Mouse (Mus musculus): Measurements from ENCODE around the gene Acss1.

Acss1 gene

DNA sequence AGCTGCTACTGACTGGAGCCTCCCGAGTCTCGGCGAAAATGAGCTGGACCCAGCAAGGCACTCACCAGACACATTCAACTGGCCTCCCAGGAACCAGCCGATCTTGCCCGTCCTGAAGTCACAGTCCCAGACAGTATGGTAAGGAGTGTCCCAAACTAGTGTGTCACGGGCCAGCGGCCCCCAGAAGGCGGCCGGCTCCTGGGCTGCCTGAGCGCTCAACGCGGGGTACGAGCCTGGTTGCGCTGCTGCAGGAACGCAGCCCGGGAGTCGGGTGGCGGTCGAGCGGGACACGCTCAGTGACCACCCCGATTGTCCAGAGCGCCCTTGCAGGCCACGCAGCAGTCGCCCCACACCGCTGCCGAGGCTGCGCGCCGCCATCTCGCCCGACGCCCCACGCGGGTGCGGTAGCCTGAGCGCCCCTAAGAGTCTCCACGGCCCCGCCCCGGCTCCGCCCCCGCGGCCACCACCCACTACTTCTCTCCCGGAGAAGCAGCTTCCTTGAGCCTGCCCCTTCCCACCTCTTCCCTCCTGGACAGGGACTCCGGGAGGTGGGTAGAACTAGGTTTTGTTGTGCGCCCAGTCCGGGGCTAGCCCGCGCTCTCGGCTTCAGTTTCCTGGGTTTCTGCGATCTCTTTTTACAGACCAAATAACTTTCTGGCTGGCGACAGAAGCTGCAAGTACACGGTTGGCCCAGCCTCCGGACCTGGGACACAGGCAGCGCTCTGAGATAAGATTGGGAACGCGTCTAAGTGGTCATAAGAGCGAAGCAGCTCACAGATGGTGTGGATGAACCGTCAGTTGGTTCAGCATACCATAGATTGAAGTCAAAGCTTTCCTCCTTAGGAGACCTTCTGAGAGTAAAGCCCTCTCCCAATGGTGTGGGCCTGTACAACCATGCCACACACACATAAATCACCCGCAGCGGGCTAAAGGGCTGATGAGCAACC is at the start of gene Acss1:
Acss1 (minus strand) TSS at position 681 of the 947 bp plus-strand sequence.
- DNase-seq (ENCODE audit: inconsistent ontology term), result peak; percentile 66

DNA sequence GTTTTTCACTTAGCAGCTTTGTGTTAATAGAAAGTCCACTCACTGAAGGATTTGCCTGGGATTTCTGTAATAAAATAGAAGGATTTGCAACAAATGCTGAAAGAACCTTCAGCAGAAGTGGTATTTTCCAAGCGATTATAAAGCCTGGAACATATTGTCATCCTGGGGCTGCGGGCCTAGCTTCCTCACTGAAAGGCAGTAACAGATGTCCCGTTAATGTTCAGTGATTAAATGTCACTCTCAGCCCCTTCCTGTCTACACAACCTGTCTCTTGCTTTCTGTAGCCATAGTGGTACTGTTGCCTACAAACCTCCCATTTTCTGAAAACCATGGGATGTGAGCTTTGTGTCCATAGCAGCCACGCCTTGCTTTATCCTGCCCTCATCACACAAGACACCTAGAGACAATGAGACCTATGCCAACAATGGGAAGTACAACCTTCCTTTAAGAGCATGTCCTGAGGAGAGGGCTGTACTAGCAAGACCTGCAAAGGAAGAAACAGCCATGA is 43.9 kb upstream of the Acss1 start:
- DNase-seq (ENCODE audit: inconsistent ontology term), result no peak

DNA sequence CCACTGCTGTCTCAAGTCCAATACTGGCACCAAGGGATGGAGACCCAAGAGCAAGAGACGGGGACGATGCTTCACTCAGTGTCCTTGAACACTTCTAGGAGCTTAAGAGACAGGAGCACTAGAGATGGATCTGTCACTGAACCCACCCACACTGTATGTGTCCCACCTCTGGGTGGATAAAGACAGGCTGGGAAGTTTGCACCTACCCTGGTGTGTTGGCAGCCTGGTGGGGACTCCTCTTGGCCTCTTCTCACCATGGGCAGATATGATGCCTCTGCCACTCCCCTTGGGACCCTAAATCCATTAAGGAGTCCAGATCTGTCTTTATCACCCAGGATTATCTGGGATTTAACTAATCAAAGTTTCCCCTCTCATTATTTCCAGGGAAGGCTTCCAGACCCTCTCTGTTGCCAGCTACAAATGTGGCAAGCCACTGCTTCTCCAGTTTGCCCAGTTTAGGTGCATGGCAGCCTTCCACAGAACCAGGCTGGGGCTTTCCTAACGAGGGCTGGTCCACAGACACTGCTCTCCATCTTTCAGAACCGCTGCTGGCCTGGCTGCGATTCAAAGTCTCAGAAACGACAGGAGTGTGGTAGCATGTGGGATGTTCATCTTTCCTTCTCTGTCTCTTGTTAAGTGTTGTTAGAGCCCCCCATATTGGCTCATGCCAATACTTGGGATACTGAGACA is 23.3 kb upstream of the Acss1 start:
- DNase-seq (ENCODE audit: inconsistent ontology term), result no peak

DNA sequence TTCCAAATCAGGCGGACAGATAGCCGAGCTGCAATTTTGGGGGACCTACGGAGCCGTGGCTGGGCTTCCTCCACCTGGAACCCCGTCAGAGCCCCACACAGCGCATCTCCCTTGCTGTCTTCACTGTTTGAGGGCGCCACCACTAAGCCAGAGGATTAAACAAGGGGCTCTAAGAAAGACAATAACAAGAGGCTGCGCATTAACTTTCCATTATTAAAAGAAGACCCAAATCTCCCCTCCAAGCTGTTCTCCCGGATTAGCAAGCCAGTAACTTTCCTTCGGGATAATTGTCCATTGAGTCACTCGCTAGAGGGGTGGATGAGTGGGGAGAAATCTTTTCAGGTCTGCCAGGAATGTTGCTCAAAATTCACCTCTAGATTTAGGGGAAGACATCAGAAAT is 21.9 kb upstream of the Acss1 start:
- peak; percentile 12 for DNase-seq (ENCODE audit: inconsistent ontology term)

DNA sequence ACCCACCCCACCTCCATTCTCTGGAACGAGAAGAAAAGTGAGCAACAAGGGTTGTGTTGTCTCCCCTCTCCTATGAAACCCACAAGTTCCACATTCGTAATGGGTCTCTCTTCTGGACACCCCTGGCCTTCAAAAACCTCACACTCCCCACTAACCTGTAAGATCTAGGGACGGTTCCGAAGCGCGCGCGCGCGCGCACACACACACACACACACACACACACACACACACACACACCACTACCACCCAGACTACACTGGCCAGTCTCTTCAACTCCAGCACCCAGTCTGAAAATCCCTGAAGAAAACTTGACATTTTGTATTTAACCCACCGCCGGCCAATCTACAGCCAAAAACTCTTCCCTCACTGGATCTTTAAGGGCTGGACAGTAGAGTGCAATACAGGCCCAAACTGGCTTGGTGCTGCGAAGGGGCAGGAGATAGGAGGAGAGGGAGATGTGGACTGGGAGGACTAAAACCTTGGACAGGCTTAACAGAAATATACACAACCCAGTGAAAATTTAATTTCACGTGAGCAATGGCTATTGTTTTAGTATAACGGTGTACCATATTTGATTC is 21.0 kb upstream of the Acss1 start, which contains the start of gene Vsx1:
Vsx1 (minus strand) TSS at position 138 of the 578 bp plus-strand sequence.
- no peak for DNase-seq (ENCODE audit: inconsistent ontology term)

DNA sequence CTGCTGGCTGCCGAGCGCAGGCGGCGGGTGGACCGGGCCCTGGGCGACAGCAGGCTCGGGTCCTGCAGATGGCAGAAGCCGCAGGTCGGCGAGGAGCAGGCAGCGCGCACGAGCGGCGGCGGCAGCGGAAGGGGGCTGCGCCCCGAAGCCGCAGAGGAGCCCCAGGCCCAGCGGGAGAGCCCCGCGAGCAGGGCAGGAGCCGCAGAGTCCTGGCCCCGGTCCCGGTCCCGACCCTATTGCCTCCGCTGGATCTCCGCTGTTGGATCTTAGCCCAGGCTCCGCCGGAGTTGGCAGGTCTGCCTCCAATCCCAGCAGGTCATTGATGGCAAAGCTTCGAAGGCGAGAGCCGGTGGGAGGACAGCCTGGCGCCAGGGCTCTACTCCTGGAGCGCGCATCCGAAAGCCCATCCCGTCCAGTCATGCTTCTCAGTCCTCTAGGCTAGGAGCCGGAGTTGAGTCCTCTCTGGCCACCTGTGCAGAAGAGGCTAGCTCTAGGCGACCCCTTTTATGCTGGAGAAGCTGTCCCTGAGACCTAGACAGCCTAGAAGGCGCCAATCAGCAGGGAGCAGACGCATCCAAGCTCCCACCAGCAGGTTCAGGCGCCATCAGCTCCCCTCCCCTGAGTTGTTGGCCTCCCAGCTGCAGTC is 20.4 kb upstream of the Acss1 start:
- DNase-seq (ENCODE audit: inconsistent ontology term), result peak; percentile 89

DNA sequence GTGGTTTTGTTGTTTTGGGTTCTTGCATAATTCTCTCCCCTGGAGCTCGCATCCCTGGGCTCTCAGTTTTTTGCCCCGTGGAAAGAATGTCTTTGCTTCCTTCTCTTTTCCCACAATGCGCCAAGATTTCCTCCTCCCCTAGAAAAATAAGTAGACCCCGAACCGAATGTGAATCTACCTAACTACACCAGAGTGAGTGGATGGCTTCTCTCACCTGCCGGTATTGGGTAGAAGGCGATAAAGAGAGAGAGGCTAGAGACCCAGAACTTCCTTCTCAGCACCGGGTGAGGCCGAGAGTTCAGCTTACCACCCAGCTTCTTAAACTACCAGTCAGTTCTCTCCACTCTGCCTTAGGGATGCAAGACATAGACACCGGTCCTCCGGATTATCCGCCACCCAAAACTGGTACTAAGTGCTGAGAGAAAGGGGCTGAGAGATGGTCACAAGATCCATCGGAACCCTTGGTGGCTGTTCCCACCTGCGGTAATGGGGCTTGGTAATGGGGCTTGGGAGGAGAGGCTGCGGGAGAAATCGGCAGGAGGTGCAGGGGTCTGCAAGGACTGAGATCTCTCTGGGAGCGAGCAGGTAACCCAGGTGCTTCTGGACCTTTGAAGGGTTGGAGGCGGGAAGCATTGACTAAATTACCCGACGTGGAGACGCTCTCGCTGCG is 19.7 kb upstream of the Acss1 start:
- peak; percentile 18 for DNase-seq (ENCODE audit: inconsistent ontology term)

DNA sequence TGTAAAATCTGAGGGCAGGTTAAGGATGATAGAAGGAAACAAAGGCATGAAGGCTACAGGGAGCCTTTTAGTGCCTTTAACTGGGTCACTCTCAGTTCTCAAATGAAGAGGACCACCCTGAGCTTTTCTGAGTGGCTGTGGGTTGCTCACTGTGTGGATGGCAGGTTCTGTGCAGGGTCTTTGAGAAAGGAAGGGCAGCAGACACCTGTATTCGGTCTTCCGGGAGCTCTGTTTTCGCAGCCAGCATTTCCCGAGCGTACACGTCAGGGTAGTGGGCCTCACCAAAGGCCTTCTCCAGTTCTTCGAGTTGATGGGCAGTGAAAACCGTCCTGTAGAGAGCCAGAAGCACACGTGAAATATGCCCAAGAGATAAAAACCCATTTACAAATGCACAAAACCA is 17.1 kb upstream of the Acss1 start:
- DNase-seq (ENCODE audit: inconsistent ontology term), result no peak

DNA sequence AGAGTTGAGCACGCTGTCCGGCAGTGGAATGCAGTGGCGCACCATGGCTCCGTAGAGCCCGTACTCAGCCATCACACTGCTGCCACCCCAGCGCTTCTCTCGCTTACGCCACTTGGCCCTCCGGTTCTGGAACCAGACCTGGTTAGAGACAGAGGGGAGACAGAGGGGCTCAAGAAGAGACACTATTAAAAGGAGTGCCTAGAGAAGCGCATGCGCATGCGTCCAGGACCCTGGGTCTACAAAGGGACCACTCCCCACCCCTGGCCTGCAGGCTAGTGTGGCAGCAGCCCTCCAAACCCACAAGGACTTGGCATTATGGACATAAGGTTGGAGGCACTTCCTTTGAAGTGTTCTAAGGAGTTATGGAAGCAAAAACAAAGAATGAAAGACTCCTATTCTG is 16.2 kb upstream of the Acss1 start:
- no peak for DNase-seq (ENCODE audit: inconsistent ontology term)

DNA sequence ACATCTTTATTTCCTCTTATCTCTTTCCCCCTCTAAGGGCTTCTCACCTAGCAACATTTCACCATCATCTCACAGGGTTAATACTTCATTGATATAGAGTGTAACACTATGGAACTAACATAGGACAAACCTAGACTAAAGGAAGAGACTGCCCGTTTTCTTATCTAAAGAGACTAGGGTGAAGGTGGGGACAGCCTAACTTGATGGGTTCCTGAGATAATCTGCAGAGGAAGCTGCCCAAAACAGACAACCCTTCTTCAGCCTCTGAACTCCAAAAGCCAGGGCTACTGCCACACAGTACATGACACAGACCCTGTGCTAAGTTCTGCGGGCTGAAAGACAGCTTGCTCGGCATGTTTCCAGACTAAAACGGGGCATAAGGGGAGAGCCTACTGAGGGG is 13.3 kb upstream of the Acss1 start:
- DNase-seq (ENCODE audit: inconsistent ontology term), result no peak

DNA sequence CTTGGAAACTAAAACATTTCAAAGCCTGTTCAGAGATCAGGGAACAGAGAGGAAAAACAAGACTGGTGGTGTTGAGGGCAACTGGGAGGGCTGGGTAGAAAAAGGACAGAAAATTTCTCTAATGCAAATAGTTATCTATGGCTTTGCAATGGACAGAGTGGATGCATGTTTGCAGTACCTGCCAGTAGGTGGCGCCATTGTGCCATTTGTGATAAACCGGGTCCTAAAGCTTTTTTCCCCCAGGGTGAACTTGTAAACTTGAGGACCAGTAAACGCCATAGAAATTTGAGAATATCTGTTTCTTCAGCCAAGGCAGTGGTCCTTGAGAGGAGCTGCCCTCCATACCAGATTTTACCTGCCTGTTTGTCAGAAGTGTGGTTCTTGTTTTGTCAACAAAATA is 10.1 kb upstream of the Acss1 start:
- DNase-seq (ENCODE audit: inconsistent ontology term), result peak; percentile 41

DNA sequence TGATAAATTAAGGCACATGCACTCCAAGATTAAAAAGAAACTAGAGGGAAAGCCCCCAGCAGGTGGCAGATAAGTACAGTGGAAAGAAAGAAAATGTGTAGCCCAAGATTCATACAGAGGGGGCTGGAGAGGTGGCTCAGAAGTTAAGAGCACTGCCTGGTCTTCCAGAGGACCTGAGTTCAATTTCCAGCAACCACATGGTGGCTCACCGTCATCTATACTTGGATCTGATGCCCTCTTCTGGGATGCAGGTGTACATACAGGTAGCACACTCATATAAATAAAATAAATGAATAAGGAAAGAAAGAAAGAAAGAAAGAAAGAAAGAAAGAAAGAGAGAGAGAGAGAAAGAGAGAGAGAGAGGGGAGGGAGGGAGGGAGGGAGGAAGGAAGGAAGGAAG is 7.2 kb upstream of the Acss1 start:
- DNase-seq (ENCODE audit: inconsistent ontology term), result no peak

DNA sequence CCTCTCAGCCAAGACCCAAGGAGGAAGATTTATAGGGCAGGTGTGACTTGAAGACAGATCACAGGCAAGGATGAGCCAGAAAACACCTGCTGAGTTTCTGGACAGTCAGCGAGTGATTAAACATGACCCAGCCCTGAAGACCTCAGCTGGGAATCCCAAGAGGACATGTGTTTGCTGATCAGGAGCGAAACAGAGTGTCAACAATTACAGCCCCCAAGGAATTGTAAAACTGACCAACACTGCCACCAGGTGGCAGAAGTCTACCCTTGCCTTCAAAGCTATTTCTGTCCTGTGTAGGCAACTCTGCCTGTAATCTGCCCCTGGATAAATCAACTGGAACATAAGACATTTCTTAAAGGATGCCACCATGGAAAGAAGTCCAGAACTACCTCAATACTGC is 6.6 kb upstream of the Acss1 start:
- peak; percentile 47 for DNase-seq (ENCODE audit: inconsistent ontology term)

DNA sequence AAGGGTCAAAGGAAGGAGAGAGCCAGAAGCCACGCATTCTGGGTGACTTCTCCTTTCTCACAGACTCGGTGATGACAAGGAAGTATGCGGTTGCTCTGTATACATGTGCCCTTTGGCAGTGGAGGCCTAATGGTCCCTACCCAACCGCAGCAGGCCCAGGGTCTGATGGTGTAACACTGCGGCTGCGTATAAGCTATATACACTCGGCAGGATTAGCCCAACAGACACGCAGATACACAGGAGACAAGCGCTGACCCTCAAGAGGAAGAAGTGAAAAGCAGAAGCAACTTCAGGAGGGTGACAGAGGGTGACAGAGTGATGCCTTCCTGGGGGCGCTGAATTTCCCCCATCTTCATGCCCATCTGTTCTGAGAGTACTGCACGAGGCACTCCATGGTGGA is 5.6 kb upstream of the Acss1 start:
- DNase-seq (ENCODE audit: inconsistent ontology term), result no peak

DNA sequence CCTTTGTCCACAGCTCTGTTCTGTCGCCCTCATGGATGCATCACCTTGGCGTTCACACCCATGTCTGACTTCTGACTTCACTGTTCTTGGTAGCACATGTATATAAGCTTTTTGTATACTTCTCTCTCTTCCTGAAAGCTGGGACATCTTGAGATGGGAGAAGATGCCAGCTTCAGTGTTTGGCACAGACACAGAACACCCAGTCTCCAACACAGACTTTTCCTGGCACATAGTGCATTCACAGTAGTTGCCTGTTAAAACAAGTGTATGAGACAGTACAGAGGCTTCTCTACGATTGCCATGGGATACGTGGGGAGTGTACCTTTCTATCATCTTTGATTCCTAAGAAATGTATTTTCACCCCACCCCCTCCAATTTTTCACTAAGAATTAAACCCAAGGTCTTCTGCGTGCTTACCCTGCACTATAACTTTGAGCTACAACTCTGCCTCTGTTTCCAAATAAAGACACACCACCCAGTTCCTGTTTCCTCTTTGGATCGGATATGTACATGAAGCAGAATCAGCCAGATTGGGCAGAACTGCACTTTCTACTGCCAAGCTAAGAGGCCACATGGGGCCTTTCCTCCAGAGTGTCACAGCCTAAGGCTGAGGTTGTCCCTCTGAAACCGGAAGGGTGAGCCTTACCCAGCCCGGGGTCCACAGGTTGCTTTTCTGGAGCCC is 3.5 kb upstream of the Acss1 start:
- no peak for DNase-seq (ENCODE audit: inconsistent ontology term)

DNA sequence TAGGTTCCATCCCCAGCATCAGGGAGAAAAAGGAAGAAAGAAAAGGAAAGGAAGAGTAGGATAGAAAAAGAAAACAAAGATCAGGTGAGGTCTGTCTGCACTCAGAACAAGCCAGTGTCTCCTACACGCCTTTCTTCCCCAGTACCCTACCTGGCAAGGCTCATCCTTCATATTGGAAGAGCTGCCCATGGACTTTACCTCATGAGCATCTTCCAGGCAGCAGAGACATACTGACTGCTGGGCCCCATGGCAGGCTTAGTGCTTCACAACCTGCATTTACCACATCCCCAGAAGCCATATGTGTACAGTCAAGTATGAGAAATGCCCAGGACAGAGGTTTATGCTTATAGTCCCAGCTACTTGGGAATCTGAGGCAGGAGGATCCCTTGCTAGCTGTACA is 2.6 kb upstream of the Acss1 start:
- DNase-seq (ENCODE audit: inconsistent ontology term), result no peak

DNA sequence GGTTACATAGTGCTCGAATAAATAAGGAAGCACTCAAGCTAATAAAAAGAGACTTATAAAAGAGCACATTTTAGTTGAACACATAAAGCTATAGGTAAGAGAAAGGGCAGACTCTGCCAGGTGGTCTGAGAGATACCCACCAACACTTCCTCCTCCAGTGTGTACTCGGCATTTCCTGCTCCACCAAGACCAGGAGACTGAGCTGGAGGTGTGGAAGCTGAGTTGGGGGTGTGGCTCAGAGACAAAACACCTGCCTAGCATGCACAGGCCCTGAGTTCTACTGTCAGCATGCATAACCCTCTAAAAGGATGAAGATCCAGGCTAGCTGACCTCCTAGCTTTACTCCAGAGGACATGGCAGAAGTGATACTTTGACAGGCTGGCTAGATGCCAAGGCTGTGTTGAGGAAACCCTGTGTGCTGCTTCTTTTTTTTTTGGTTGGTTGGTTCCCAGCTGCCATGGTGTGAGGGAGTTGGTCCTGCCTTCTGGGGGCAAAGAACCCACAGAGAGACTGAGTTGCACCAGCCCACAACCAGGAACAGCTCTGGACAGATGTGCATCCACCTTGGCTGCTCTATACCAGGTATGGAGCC is 1.2 kb upstream of the Acss1 start:
- no peak for DNase-seq (ENCODE audit: inconsistent ontology term)

DNA sequence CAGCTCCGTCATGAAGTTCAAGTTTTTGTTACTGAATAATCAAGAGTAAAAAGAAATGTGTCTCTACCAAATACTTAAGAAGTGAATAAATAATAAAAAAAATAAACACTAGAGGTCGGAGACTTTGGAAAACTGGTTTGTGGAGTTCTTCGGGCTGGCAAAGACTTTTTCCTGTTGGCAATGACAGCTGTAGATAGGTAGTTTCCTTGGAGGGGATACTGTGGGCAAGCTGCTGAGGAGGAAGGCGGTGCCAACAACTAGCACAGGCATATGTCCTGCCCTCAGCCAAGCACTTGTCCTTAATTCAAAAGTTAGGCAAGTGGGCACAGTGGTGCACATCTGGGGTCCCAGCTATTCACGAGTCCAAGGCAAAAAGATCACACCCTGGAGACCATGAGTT is 656 bp upstream of the Acss1 start:
- no peak for DNase-seq (ENCODE audit: inconsistent ontology term)

DNA sequence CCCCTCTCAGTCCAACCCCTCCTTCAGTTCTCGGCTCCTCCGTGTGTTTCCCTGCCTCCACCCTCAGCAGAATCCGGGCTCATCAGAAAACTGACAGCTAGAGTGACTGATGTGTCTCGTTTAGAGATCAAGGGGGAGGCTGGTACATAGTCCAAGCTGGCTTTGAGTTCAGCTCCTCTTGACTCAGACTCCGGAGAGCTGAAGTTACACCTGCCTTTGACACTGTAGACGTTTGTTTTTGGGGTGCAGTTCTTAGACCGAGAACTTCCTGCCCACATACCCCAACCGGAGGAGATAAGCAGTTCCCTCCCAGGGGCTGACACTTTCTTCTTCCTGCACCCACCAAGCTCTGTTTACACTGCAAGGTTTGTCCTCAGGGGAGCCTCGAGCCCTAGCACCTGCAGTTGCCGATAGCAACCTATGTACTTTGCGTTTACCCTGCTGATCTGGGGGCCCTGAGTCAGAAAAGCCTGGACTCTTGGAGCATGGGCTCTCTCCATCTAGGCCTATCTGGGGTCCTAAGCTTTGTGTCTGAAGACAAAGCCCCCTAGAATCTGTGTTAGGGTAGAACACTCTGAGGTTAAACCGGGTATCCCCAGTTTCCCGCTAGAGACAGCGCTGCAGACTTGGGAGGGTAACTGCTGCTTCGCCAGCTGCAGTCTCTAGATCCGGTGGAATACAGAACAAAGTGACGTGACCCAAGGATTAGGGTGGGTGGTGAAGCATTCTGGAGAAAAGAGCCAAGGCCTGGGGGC is 1.1 kb downstream of the Acss1 start:
- DNase-seq (ENCODE audit: inconsistent ontology term), result no peak

DNA sequence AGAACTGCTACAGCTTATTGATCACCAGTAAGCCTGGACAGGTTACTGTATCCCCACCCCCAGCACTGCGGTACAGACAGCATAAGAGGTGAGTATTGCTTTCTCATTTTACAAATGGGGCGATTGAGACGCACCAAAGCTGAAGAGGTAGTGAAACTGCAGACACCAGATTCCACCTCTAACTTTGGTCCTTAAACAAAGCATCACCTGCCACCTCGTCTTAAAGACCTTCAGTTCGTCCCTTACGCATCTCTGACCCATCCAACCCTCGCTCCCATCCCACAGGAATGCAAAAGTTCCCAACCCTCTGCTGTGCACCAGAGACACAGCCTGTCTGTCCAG is 1.6 kb downstream of the Acss1 start:
- DNase-seq (ENCODE audit: inconsistent ontology term), result no peak

Data from Muller cell, postnatal 12 days (primary cell).